ENCODE assay signal across 9 mouse cellular contexts in genomic region chr4:152491250-152491899, GRCm38 (mm10). TPM values are rescaled to one million over a fixed set of nuclear protein-coding genes. Genes with fewer than 3 reads are reported as not detected.
A peak's percentile ranks its signal among the peaks of the same experiment; 100 is the strongest.
DNase-seq lines count a peak whose midpoint lies in the region; ATAC-seq and TF ChIP-seq lines count a peak whose summit lies in the region.
"Had no signal": no experiment of that assay in that cellular context is flagged by ENCODE, and none has a peak within 500 bp of the region (broad histone marks: within the 10 kb centered on the region; RNA-seq: fewer than 3 reads in every experiment).

No protein-coding gene starts in this region.

- H3K9ac ChIP-seq in kidney, embryonic 16.5 days (replicated peaks; ENCODE audit: low read length), result no peak overlapping the region
- no peak overlapping the region for H3K9ac ChIP-seq in liver, postnatal 0 days (replicated peaks)
- no peak overlapping the region for H3K9ac ChIP-seq in neural tube, embryonic 13.5 days
- H3K9ac ChIP-seq: embryonic facial prominence, embryonic 12.5 days had no signal

- no peaks in the 10 kb centered on the region for H3K4me1 ChIP-seq in kidney, embryonic 16.5 days (ENCODE audit: insufficient read depth, low read length)
- H3K4me1 ChIP-seq in liver, postnatal 0 days (ENCODE audit: insufficient read depth), result no peaks in the 10 kb centered on the region
- H3K4me1 ChIP-seq in neural tube, embryonic 13.5 days (replicated peaks), result peaks cover 27% of the 10 kb centered on the region
- H3K4me1 ChIP-seq: embryonic facial prominence, embryonic 12.5 days had no signal

- H3K27ac ChIP-seq in kidney, embryonic 16.5 days (ENCODE audit: low read length), result no peak overlapping the region
- H3K27ac ChIP-seq in liver, postnatal 0 days (ENCODE audit: low read depth), result no peak overlapping the region
- no peak overlapping the region for H3K27ac ChIP-seq in neural tube, embryonic 13.5 days (replicated peaks)
- H3K27ac ChIP-seq: embryonic facial prominence, embryonic 12.5 days had no signal

- DNase-seq in B cell, adult 2 months, result peak; percentile 91 to 92
- peak; percentile 53 for DNase-seq in adipocyte (ENCODE audit: low spot score)
- peak; percentile 49 to 54 for DNase-seq in gastrocnemius, postnatal 36 days
- DNase-seq in liver, postnatal 0 days, result peak; percentile 67
- peak; percentile 89 for DNase-seq in testis, postnatal 10 days (ENCODE audit: low spot score)

- H3K4me2 ChIP-seq in kidney, embryonic 16.5 days (replicated peaks; ENCODE audit: low read depth, low read length), result no peak overlapping the region
- no peak overlapping the region for H3K4me2 ChIP-seq in liver, postnatal 0 days (ENCODE audit: low read depth, low read length)
- H3K4me2 ChIP-seq in neural tube, embryonic 13.5 days, result no peak overlapping the region
- H3K4me2 ChIP-seq: embryonic facial prominence, embryonic 12.5 days had no signal

- no peak overlapping the region for H3K4me3 ChIP-seq in kidney, embryonic 16.5 days (ENCODE audit: low read length)
- H3K4me3 ChIP-seq in liver, postnatal 0 days (ENCODE audit: low read depth, low read length), result no peak overlapping the region
- no peak overlapping the region for H3K4me3 ChIP-seq in neural tube, embryonic 13.5 days
- H3K4me3 ChIP-seq: embryonic facial prominence, embryonic 12.5 days had no signal

- peak; percentile 95 for ATAC-seq in common myeloid progenitor, adult 5-6 weeks (replicated peaks; ENCODE audit: low read depth, poor library complexity, severe bottlenecking)
- ATAC-seq in kidney, embryonic 16.5 days (ENCODE audit: low FRiP score, low TSS enrichment), result 0 out of 2 replicates have a peak, but pooled peaks have one; percentile 3
- peak; percentile 47 for ATAC-seq in liver, postnatal 0 days
- peak; percentile 21; the same call in 1 of the 2 replicates for ATAC-seq in neural tube, embryonic 13.5 days (ENCODE audit: low read depth)

- peaks cover 6% of the 10 kb centered on the region; the same call in 1 of the 2 replicates for H3K36me3 ChIP-seq in kidney, embryonic 16.5 days (ENCODE audit: insufficient read depth, low read length)
- no peaks in the 10 kb centered on the region for H3K36me3 ChIP-seq in liver, postnatal 0 days (replicated peaks; ENCODE audit: insufficient read depth, low read length)
- peaks cover 21% of the 10 kb centered on the region for H3K36me3 ChIP-seq in neural tube, embryonic 13.5 days
- H3K36me3 ChIP-seq: embryonic facial prominence, embryonic 12.5 days had no signal

- peak; percentile 77 for TF ChIP-seq CTCF in liver, postnatal 0 days (IDR thresholded peaks at IDR 0.05; ENCODE audit: low read depth)

- H3K9me3 ChIP-seq in kidney, embryonic 16.5 days (ENCODE audit: low read length), result no peaks in the 10 kb centered on the region
- H3K9me3 ChIP-seq in liver, postnatal 0 days (ENCODE audit: low read length), result no peaks in the 10 kb centered on the region
- no peaks in the 10 kb centered on the region for H3K9me3 ChIP-seq in neural tube, embryonic 13.5 days
- H3K9me3 ChIP-seq: embryonic facial prominence, embryonic 12.5 days had no signal

- intact Hi-C loops in gastrocnemius, postnatal 36 days (cut with DNase I), result loop anchor here (2.0 to 5.0 kb wide), 2 partner anchors 54 to 149 kb away; no protein-coding TSS in a partner anchor

- H3K27me3 ChIP-seq in kidney, embryonic 16.5 days (ENCODE audit: insufficient read depth, low read length), result no peaks in the 10 kb centered on the region; the same call in 1 of the 2 replicates
- H3K27me3 ChIP-seq in liver, postnatal 0 days (ENCODE audit: insufficient read depth, low read length), result no peaks in the 10 kb centered on the region
- no peaks in the 10 kb centered on the region for H3K27me3 ChIP-seq in neural tube, embryonic 13.5 days
- H3K27me3 ChIP-seq: embryonic facial prominence, embryonic 12.5 days had no signal

- WGBS in kidney, embryonic 16.5 days, result 54% methylated on average over 15 of the region's 15 CpGs
- WGBS in liver, postnatal 0 days (ENCODE audit: insufficient replicate concordance), result 28% methylated on average over 15 of the region's 15 CpGs
- WGBS in neural tube, embryonic 13.5 days, result 55% methylated on average over 15 of the region's 15 CpGs

- no peak for TF ChIP-seq EP300 in liver, postnatal 0 days (IDR thresholded peaks at IDR 0.05; ENCODE audit: low read depth)

RNA-seq across cellular contexts. Expression of gene Kcnab2, which starts 13.7 kb away (rescaled TPM):
- total RNA-seq in common myeloid progenitor, adult 5-6 weeks (2017), result 59.8 and 61.7 TPM in 2 replicates
- 1 to 10 TPM; 1.3 to 1.5 TPM for total RNA-seq in gastrocnemius, postnatal 36 days (2021)
- polyA plus RNA-seq in kidney, embryonic 16.5 days (2015; fragmentation: Nextera tagmentation; extraction: Ambion mirVana), result 5.9 and 6.6 TPM in 2 replicates
- polyA plus RNA-seq in liver, postnatal 0 days (2015; fragmentation: Nextera tagmentation; extraction: Ambion mirVana), result 4.2 and 6.7 TPM in 2 replicates
- polyA plus RNA-seq in neural tube, embryonic 13.5 days (2015; fragmentation: Nextera tagmentation; extraction: Ambion mirVana), result 29.3 and 32.6 TPM in 2 replicates

RNA-seq across cellular contexts. Expression of gene Nphp4, which starts 14.9 kb away (rescaled TPM):
- 0.41 TPM in 1 of 2 replicates, not detected in the other for total RNA-seq in common myeloid progenitor, adult 5-6 weeks (2017)
- total RNA-seq in gastrocnemius, postnatal 36 days (2021), result under 1 TPM; 0.66 to 0.96 TPM
- 5.0 and 5.2 TPM in 2 replicates for polyA plus RNA-seq in kidney, embryonic 16.5 days (2015; fragmentation: Nextera tagmentation; extraction: Ambion mirVana)
- 0.06 and 0.09 TPM in 2 replicates for polyA plus RNA-seq in liver, postnatal 0 days (2015; fragmentation: Nextera tagmentation; extraction: Ambion mirVana)
- polyA plus RNA-seq in neural tube, embryonic 13.5 days (2015; fragmentation: Nextera tagmentation; extraction: Ambion mirVana), result 4.9 and 5.4 TPM in 2 replicates

Comparison
In these comparisons a context has a peak if more than half of its experiments do, and no peak if none do; other contexts are left out.
1. ATAC-seq: peak in every context shown above with its lines; median percentile 95 in common myeloid progenitor, adult 5-6 weeks; 47 in liver, postnatal 0 days; 21 in neural tube, embryonic 13.5 days; 3 in kidney, embryonic 16.5 days.